Mouse (Mus musculus) adrenal gland (tissue): ENCODE data around the gene Bdnf.

Source experiments
- intact Hi-C: fragments of 180-260 bp; cut with DNase I; formaldehyde crosslinking; loops from one replicate; pipeline ENCODE4 v1.15.1; 2025

Gene Bdnf

DNA sequence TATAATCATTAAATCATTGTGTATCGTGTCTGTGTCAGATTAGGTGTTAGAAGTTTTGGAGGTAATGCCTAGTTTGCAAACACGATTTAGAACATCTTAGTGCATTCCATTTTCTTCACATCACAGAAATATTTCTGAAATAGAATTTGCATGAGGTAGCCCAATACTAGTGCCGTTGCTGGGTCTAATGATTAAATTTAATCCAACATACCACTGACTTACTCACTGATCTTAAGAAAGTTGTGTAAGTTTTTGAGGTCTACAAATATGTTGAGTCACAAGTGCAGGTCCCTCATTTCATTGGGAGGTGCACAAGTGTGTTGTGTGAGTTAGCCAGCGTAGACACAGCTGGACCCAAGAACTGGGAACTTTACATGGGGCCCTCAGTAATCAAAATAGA, 29.1 kb downstream of the Bdnf start:
- intact Hi-C loops: no loop called here

DNA sequence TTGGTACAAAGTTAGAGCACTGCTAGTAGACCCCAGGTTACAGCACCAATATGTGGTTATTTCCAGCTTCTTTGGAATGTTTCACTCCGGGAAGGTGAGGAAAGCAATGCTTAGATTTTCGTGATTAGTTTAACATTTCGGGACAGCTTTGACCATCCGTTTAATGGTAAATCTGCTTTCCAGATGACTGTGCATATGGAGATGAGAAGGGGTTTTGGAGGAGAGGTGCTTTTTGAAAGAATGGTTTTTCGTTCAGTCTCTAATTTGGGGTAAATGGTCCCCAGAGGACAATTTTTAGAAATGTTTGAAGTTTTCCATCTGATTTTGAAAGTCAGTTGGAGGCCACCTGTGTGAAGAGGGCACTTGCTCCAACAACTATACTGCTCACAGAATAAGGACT, 29.6 kb downstream of the Bdnf start:
- intact Hi-C loops: no loop called here

DNA sequence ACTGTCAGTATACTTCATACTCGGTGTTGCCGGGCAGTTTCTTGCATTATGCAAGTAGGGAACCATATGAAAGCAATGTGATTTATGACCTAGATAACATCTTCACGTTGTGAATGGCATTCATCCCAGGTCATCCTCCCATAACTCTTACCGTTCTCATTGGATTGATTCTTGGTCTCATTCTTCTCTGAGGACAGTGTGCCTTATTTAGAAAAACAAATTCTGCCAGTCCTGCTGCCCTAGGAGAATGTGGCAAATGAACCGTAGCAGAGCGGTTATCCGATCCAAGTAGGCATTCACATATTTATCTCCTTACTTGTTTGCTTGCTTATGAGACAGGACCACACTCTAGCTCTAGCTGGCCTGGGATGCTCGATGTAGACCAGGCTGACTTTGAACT, 32.0 kb downstream of the Bdnf start:
- intact Hi-C loops: no loop called here

DNA sequence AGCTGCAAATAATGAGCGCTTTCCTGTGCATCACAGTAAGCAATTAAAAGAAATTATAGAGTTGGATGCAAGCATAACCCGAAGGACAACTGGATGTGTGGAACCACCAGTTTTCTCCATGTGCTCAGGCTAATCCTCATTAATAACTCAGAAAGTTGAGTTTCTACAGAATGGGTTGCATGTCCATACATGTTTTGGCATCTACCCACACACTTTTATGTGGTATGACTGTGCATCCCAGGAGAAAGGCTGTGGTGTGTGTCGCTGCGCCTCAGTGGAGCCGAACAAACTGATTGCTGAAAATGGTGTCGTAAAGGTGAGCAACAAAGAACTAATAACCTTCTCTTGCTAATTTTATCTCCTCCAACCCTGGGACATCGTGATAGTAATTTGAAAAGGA, 34.8 kb downstream of the Bdnf start:
- intact Hi-C loops: no loop called here

DNA sequence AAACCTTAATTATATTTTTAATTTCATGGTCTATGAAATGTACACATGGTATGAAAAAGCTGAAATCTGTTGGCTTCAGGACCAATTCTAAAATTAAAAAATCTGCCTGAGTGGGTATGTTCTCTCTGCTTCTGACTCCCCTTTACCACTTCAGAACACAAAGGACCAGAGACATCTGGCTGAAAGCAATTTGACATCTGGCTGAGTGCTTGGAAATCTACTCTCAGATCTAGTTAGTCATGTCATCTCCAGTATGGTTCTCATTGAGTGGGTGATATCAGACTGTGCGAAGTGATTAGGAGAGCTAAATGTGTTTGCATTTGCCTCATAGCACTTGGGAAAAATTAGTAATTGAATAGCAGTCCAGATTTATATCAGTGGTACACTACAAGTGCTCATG, 36.5 kb downstream of the Bdnf start:
- intact Hi-C loops: no loop called here

DNA sequence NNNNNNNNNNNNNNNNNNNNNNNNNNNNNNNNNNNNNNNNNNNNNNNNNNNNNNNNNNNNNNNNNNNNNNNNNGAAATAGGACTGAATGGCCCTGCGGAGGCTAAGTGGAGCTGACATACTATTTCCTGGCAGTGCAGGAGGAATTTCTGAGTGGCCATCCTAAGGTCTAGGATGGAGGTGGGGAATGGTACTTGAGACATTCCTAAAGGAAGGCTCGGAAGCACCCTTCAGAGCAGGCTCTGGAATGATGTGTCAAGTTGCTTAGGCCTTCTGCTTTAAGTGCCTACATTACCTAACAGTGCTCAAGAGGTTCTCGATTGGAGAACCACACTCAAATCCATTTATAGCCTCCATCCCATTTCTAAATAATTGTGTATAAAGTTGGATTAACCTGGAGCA, 50.8 kb downstream of the Bdnf start:
- intact Hi-C loops: no loop called here

DNA sequence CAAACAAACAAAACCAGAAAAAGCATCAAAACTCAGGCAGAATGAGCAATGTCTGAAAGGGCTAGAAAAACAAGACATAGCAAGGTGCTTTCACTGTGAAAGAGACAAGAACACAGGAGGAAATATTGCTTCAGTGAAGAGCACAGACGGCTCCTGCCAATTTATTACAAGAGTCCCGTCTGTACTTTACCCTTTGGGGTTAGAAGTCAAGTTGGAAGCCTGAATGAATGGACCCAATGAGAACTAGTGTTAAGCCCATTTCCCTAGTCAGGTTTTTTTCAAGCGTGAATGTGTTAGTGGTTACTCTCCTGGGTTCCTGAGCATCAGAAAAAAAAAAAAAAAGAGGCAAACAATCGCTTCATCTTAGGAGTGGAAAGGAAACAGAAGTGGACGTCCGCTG, 51.3 kb downstream of the Bdnf start:
- intact Hi-C loops: no loop called here

DNA sequence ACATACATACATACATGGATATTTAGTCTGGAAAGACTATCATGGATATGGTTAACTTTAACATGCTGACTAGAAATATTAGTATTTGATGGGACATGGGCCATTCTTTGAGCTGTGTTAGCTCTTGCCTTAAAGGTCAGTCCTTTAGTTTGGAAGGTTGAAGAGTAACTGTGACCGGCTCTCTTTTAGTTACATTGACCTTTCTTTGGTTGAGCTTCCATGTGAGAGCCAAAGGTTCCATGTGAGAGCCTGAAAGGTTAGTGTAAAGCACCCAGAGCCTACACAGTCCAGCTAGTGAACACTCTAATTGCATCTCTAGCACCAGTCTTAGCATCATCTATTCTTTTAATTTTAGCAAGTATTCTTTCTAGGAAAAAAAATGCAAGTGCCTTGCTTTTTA, 54.7 kb downstream of the Bdnf start:
- intact Hi-C loops: no loop called here

DNA sequence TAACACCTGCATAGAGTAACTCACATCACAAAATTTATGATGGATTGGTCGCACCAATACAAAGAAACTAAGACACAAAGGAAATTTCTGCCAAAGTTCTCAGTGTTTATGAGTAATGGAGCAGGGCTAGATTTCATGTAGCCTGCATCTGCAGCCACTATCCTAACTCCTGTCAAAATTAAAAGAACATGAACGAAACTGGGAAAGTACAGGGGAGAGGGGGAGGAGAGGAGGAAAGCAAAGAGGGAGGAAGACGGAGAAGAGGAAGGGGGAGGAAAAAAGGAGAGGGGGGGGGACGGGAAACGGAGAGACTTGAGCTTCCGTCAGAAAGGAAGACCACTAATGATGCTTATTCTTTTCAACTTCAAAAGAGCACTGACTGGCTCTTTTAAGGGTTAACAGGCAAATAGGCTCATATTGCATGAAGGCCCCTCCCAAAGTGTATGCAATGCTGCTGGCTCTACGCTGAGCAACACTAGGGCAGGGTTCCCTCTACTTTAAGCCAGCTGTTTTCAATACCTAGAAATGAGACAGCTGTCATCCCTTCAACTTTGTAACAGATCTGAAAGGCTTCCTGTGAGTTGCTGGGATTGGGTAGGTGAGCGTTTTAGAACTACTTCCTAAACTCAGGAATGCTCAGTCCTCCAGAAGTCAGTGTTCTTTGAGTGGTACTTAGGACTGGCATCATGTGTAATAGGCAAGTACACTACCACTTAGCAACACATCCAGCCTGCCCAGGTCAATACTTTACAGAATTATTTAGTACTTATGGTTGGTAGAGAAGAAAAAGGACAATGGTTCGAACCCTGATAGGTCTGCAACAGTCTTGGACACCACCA, 58.9 kb downstream of the Bdnf start:
- intact Hi-C loops: no loop called here

DNA sequence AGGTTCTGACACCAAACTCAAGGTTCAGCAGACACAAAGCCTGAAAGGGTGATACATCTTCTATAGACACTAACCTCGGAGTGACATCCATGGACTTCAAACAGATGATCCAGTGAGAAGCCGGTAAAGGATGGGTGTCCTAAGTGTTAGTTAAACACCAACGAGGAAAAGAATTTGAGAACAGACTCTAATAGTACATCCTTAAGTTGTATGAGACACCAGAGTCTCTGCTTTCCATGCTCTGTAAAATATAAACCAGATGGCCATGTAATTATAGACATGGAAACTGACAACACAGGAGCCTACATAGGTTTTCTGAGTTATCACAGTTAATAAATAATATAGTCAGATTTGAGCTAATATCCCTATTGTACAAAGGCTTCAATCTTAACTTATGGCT, 59.7 kb downstream of the Bdnf start:
- intact Hi-C loops: no loop called here

DNA sequence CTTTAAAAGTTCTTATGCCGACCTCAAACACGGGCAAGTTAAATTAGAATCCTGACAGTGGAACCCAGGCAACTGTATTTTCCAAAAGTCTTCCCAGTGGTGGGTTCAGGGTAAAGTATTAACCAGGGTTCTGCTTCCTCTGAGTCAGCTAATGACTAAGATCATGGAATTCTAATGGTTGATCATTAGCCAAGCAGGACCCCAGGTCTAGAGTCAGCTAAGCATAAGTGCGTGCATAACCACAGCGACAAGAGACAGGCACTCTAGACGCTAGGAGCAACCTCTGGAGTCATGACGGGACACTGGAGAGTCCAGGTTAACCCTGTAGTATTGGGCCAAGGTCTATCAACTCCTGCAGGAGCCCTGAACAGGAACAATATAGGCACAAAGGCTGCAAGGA, 60.2 kb downstream of the Bdnf start:
- intact Hi-C loops: no loop called here

DNA sequence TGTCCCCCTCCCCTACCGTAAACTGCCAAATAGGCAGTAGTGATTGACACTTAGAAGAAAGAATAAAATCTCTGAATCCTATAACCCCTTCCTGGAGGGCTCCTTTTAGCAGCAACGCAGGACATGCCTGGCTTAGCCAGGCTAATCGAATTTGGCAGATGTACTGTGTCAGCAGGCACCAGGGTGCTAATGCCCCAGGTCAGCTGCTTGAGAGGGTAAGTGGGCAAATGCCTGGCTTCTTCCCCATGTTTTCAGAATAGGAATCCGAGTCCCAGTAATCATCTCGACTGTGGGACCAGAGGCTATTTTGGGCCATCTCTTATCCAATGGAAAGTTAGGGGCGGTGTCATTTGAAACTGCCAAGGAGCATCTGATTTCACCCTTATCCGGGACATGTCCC, 60.8 kb downstream of the Bdnf start:
- intact Hi-C loops: no loop called here

DNA sequence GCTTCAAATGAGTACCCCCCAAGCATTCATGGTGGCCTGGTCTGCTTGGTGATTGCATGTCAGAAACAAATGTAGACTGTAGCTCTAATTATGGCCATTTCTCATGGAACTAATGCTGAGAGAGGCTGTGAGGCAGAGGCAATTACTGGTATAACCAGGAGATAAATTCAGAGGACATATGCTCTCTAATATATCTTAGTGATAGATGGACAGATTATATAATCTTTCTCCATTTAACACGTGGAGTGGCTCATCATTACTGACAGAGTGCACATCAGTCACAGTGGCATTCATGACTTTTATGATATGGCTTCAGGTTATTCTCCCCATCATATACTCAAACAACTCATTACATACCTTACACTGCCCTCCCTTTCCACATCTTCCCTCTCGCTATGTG, 61.8 kb downstream of the Bdnf start:
- intact Hi-C loops: no loop called here

DNA sequence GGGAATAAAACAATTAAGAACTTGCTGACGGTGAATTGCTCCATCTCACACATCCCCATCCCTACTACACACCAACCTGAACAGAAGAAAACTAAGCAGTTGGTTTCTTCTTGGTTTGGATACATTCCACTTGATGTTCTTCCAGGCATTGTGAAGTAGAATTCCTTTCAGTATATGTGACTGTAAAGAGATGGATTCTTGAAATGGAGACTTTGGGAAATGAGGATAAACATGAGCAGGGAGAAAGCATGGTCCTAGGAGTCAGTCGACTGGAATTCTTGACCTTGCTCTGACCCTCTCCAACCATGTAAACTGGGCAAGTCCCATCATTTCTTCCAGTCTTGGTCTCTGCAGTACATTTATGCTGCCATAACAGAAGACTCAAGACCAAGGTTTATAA, 63.8 kb downstream of the Bdnf start:
- intact Hi-C loops: no loop called here

DNA sequence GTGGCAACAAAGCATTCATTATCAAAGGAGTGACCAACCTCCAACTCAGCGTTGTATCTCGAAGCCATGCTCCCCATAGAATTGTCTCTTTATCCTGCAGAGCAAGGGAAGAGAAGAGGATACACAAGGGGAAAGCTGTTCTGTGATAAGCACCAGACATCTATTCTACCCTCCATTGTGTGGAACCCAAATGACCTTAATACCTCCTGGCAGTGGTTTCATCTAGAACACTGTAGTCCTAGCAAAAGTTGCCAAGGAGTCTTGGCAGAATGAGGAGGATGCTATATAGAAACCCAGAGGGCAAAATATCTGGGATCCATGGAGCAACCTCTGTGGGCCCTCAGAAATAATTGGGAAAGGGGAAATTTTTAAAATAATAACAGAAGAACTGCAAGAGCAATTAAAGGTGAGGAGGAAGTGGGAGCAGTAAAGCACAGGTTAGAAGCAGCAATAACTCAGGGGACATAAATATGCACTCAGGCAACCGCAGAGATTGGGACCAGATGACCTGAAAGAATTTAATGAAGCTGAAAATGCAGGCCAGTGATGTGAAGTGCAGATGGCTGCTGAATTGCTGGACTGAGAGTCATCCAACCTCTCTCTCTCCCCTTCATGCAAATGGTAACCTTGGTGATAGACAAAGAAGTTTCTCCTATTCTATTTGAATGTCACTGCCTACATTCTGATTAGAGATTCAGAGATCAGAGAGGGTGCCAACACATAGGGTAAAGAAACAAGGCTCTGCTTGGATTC, 68.9 kb downstream of the Bdnf start:
- intact Hi-C loops: no loop called here

DNA sequence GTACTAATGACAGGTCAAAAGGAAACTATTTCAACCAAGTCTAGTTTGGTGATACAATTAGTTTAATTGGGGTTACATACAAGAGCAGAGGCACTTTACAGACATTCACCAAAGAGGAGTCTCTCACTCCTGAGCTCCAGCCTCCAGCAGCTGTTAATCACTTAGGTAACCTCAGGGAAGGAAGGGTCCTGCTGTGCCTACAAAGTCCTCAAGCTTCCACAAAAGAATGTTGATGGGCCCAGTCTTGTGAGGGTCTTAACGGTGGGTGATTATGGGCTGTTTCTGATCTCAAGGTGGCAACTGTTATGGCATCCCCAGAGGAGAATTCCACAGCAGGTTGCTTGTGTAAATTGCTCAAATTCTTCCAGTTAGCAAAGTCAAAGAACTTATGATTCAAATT, 71.7 kb downstream of the Bdnf start:
- intact Hi-C loops: no loop called here

DNA sequence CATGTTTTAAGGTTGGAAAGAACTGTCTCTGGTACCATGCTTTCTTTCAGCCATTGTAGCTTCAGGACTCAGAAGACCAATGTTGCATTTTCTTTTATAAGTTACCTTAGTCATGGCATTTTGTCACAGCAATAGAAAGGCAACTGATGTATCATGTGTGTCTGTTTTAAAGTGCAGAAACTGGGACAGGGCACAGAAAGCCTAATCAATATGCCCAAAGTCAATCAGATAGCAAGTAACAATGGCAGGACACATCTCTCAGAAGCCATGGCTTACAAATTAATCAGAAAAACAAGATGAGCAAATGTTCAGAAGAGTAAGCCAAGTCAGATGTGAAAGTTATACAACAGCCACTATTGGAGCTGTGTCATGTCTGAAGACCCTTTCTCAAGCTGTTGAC, 73.9 kb downstream of the Bdnf start:
- intact Hi-C loops: no loop called here

DNA sequence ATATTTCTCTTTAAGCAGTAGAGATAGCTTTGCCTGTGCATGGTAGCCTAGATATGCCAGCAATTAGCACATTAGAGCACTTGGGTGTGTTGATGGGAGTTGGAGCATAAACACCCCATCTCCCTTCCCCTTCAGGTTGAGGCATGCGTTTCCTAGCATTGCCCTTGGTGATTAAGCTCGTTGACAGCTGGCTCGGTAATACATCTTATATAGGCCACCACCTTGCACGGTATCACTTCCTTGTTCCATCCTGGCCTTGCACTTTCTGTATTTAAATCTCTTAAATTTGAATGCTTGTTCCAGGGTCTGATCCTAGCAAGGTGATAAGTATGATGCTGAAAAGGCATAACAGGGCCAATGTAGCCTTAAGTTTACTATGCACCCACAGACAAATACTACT, 74.3 kb downstream of the Bdnf start:
- intact Hi-C loops: no loop called here

DNA sequence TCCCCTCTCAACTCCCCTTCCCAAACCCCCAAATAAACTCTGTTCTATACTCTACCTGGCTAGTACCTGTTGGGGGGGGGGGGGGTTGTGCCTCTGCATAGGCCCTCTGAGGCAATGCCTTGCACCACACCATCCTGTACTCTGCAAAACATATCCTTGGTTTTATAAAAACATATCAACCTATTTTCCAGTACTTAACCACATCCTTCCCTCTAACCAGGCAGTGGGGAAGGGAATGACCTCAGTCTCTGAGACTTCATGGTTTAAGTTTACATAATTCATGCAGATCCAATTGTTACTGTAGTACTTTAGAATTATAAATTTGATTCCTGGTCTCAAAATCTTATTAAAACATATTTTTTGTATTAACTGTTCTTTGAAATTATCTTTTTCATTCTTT, 75.5 kb downstream of the Bdnf start:
- intact Hi-C loops: no loop called here

DNA sequence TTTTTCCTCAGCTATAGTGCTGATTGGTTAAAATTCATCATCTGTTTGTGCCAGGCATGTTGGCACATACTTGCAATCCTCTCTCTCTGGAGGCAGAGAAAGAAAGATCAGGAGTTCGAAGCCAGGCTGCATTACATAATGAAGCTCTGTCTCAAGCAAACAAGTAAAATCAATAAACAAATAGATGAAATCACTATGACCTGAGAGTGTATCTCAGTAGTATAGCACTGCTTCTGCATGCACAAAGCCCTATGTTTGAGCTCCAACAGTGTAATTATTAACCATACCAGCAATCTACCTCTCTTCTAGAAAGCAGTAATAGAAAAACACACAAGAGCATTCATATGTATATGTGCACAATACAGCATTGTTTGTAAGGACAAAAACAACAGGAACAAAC, 76.0 kb downstream of the Bdnf start:
- intact Hi-C loops: no loop called here

DNA sequence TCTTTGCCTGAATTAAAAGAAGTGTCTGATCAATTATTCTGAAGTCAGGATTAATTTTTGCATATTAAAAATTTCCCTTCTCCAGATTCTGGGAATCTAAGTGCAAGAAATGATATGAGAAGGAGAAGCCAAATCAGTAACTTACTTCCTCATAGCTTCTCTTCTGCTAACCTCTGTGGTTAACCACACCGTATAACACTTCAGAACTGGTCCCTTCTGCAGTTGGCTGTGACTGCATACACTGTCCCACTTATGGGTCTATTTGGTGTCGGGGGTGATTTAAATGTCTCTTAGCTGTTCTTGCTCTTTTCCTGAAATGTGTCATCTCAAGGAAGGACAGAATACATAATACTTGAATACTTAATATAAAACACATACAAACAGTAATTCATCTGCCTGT, 81.8 kb downstream of the Bdnf start:
- intact Hi-C loops: no loop called here

DNA sequence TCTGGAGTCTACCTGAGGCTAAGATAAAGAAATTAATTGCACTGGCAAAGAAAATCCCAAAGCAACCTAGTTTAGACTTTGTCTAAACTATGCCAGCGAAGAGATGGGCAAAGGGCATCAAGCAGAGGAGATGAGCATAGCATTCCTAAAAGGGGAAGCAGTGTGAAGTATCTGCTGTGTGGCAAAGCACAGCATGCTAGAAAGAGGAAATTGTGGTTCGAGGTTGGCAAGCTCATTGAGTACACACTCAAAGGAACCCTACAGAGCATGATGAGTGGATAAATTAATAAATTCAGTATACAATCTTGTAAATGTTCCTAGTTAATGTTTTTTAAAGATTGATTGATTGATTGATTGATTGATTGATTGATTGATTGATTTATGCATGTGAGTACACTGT, 92.3 kb downstream of the Bdnf start:
- intact Hi-C loops: no loop called here

DNA sequence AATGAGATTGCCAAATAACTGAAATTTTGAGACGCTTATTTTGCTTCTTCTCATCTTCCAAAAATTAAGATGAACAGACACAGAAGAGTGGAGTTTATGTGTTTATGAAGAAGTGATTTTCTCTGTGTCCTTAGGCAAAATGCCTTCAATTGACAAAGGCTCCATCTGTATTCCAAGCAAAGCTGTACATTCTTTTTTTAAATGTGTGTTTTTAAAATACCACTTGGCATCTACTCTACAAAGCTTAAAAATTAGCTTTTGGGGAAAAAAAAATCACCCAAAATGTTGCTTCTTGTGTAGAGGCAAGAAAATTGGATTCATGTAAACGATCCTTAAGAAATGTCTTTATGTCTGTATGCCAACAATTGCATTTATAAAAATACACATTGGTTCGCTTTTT, 94.3 kb downstream of the Bdnf start:
- intact Hi-C loops: no loop called here
